Mouse (Mus musculus): ENCODE measurements at regions not wholly inside any gene's neighbourhood (a gene's known extent, or its start where the extent isn't known, plus 50 kb on each side); places are given as distances from the start of the nearest gene placed in this dataset.

DNA sequence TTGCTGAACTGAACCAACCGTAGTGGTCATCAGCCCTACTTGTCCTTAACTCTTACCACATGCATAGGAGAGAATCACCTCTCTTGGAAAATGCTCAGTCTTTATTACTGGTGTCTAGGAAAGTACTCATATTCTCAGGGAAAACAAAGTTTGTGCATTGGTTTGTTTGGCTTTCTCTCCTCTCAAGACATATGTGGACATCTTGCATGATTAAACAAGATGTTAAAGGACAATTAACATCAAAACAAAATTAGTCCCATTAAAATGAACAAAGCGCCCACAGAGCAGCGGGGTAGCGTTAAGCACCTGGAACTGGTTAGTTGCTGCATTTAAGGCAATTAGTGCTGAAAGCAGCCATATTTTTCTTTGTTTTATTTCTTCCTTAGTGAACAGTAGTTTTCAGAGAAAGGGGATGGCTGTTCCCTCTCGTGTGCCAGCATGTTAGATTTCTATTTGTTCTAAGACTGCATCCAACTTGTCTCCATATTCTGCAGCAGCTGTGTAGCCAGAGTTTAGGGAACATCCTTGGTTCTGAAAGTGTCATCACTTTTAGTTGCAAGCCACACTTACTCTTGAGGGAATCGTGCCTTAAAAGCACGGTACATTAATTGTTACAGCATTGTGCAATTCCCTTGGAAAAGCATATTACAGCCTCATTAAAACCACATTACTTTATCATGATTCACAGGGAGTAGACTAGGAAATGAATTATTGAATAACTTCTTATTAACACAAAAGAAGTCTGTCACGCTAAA is 137.7 kb downstream of the Ube2u start:
- no peak for DNase-seq (ENCODE audit: low spot score in 2 of 2)

GRCm38 (mm10) chr4:100616916-100617488 is 138.4 kb downstream of the Ube2u start:
- DNase-seq (ENCODE audit: low spot score in 2 of 2) = no peak

GRCm38 (mm10) chr4:100624656-100625055 is 146.0 kb downstream of the Ube2u start:
- no peak for DNase-seq (ENCODE audit: low spot score in 2 of 2)

- DNase-seq (ENCODE audit: low spot score in 2 of 2) = no peak
These were observed 147.9 kb downstream of the Ube2u start for GRCm38 (mm10) chr4:100626551-100626950.

GRCm38 (mm10) chr4:100634388-100634787 is 142.1 kb upstream of the Cachd1 start:
- no peak for DNase-seq (ENCODE audit: low spot score in 2 of 2)

GRCm38 (mm10) chr4:100637597-100637996 is 138.9 kb upstream of the Cachd1 start:
- no peak for DNase-seq (ENCODE audit: low spot score in 2 of 2)

- no peak for DNase-seq (ENCODE audit: low spot score in 2 of 2)
These were observed 115.3 kb upstream of the Cachd1 start for GRCm38 (mm10) chr4:100661154-100661553.

DNA sequence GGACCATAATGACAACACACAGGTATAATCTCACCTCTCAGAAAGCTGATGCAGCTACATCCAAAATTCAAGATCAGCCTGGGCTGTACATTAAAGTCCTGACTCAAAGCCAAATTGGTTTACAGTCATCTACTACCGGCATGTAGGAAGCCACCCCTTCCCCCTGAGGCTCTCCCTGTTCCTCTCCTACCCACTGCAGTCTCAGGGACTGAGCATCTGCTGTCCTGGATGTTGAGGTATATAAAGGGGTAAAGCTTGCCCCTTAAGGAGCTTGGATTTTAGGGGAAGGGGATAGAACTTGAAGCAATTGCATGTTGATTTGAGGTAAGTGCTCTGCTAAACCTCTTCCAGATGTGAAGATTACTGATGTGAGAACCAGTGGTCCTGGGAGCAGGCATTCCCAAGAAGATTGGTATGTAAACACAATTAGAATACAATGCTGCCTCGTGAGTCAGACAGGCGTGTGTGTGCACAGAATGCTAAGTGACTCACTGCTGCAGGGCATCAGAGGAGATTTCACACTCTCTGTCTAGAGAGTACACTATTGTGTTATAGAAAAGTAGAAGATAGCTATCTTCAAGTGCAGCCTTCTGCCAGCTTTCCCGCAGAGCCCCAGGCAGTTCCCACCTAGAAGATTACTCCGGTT is 111.7 kb upstream of the Cachd1 start:
- DNase-seq (ENCODE audit: low spot score in 2 of 2) = no peak

DNA sequence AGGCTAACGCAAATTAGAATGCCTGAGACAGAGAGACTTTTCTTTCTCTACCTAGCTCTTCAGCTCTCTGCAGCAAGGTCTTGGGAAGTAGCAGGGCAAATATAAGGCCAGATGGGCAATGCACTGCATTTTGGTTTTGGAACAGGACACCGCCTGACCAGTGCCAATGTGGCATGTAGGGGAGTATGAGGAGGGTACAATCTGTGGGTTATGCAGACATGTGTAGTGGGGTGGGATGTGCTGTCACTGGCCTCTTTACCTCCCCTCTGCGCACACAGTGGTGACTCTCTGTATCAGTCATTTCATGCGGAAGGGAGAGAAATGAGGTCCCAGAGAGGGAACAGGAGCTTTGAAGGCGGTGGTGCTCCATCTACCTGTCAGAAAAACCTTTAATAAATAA is 105.9 kb upstream of the Cachd1 start:
- DNase-seq (ENCODE audit: low spot score in 2 of 2) = peak in 1 of 2 experiments; percentile 39

- DNase-seq (ENCODE audit: low spot score in 2 of 2) = no peak
These were observed 101.6 kb upstream of the Cachd1 start for GRCm38 (mm10) chr4:100674916-100675315.

- no peak for DNase-seq (ENCODE audit: low spot score in 2 of 2)
These were observed 92.7 kb upstream of the Cachd1 start for GRCm38 (mm10) chr4:100683757-100684156.

GRCm38 (mm10) chr4:100700002-100700401 is 76.5 kb upstream of the Cachd1 start:
- no peak for DNase-seq (ENCODE audit: low spot score in 2 of 2)

DNA sequence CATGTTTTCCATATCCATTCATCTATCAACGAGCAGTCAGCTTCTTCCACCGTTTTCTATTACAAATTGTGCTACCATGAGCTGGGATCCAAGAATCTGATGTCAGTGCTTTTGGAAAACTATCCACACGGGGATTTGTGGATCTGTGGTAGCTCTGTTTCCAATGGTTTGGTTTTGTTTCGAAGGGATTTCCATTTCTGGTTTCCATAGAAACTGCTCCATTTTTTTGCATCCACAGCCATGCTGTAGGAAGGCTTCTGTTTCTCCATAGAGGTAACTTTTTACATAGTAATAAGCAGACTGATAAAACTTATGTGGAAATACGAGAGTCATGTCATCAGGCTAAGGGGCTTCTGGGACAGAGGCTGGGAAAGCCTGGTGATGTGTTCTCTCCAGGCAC is 76.1 kb upstream of the Cachd1 start:
- no peak for DNase-seq (ENCODE audit: low spot score in 2 of 2)

- no peak for DNase-seq (ENCODE audit: low spot score in 2 of 2)
These were observed 70.5 kb upstream of the Cachd1 start for GRCm38 (mm10) chr4:100705960-100706359.

- no peak for DNase-seq (ENCODE audit: low spot score in 2 of 2)
These were observed 69.3 kb upstream of the Cachd1 start for GRCm38 (mm10) chr4:100707125-100707524.

DNA sequence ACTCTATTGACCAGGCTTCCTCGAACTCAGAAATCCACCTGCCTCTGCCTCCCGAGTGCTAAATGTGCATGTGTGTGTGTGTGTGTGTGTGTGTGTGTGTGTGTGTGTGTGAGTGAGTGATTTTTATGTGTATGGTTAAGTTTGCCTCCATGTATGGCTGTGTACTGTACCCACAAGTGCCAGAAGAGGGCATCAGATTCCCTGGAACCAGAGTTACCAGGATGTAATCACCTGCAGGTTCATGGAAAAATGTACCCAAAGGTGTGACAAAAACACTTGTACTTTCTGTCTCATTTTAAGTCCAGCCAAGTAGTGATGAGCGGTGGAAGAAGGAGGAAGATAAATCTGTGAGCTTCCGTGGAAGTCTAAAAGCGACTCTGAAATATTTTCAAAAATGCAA is 68.2 kb upstream of the Cachd1 start:
- DNase-seq (ENCODE audit: low spot score in 2 of 2) = no peak

DNA sequence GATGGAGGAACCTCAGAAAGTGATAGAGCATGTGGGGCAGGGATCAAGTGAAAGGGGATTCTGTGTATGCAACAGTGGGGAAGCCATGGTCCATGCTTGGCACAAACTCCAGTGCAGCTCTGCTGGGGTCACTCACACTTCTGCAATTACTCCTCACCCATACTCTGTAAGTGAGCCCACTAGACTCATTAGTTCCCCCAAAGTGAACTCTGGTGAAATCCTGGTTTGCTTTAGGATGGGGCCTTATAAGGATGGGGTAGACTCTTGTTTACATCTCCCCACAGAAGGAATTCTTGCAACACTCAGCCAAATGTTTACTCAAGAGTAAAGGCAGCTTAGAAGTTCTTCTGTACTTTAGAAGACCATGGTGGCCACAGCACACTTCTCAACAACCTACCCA is 62.2 kb upstream of the Cachd1 start:
- no peak for DNase-seq (ENCODE audit: low spot score in 2 of 2)

DNA sequence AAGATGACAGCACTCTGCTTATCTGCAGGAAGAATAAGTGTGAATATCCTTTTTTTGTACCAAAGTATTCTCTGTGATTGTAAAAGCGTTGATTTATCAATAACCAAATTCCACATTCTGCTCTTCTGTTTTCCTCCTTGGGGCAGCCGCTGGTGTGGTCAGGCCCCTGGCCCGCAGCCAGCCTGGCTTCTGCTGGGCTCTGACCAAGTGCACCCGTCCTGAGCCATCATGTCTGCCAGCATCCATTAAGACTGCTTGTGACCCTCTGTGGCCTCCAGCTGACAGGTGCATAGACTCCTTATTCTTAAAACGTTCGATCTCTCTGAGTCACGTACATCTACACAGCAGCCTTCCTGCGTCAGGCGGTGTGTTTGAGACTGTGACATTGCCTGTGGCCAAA is 58.9 kb upstream of the Cachd1 start:
- no peak for DNase-seq (ENCODE audit: low spot score in 2 of 2)

GRCm38 (mm10) chr4:100722532-100722931 is 53.9 kb upstream of the Cachd1 start:
- DNase-seq (ENCODE audit: low spot score in 2 of 2) = peak; percentile 13 to 75

DNA sequence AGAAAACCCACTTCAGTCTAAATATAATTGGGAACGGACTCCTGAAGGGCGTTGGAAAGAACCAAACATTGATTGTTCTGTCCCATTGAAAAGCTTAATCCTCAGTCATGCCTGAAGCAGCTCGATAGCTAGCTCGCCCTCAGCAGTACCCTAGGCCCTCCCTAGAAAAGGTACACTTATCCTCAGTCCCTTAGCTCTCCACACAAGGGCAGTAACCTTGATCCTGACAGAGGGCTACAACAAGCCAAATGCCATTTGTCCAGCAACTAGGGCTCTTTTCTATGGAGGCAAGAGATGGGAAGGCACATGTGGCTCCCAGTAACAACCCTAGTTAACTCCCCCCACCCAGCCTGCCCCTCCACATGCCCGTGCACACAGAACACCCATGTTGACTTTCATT is 53.4 kb upstream of the Cachd1 start:
- DNase-seq (ENCODE audit: low spot score in 2 of 2) = no peak

- no peak for DNase-seq (ENCODE audit: low spot score in 2 of 2)
These were observed 50.7 kb upstream of the Cachd1 start for GRCm38 (mm10) chr4:100725811-100726210.

DNA sequence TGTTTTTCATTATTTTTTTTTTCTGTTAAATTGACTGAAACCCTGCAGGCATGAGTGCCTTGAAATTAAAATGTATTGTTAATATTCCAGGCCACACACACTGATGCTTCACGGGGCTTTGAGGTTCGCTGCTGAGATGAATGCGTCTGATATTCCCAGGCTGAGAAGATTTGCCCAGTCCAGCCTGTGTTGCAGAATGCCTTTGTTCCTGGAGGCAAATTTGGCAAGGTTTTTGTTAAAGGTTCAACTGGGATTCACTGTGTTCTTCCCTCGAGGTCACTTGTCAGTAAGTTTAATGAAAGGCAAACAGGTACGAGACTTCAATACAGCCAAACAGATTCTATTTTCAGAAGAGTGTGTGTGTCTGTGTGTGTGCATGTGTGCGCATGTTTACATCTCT is 50.0 kb upstream of the Cachd1 start:
- no peak for DNase-seq (ENCODE audit: low spot score in 2 of 2)
